ENCODE assay signal across 25 mouse cellular contexts in genomic region chr5:89884991-89885390, GRCm38 (mm10). TPM values are rescaled to one million over a fixed set of nuclear protein-coding genes. Genes with fewer than 3 reads are reported as not detected.
A peak's percentile ranks its signal among the peaks of the same experiment; 100 is the strongest.
DNase-seq lines count a peak whose midpoint lies in the region; ATAC-seq and TF ChIP-seq lines count a peak whose summit lies in the region.
"Had no signal": no experiment of that assay in that cellular context is flagged by ENCODE, and none has a peak within 500 bp of the region (broad histone marks: within the 10 kb centered on the region; RNA-seq: fewer than 3 reads in every experiment).

No protein-coding gene starts in this region.

- 44% methylated on average over 4 of the region's 4 CpGs for WGBS in lung, postnatal 0 days

- H3K9ac ChIP-seq in lung, postnatal 0 days (replicated peaks; ENCODE audit: low read depth) = no peak overlapping the region
- H3K9ac ChIP-seq: embryonic facial prominence, embryonic 13.5 days; embryonic facial prominence, embryonic 15.5 days; forebrain, embryonic 12.5 days had no signal

- no peak overlapping the region for H3K4me2 ChIP-seq in lung, postnatal 0 days (replicated peaks; ENCODE audit: low read depth, low read length)
- H3K4me2 ChIP-seq: embryonic facial prominence, embryonic 13.5 days; embryonic facial prominence, embryonic 15.5 days; forebrain, embryonic 12.5 days had no signal

- DNase-seq in adrenal gland, adult 2 months = peak; percentile 52
- no peak for DNase-seq in adrenal gland, adult 8-10 months
- DNase-seq in adrenal gland, postnatal 14 days = peak; percentile 9
- DNase-seq in adrenal gland, postnatal 25 days = no peak
- peak; percentile 6 for DNase-seq in lung, postnatal 0 days (ENCODE audit: low spot score)
- DNase-seq in lung, postnatal 36 days = no peak
- no peak for DNase-seq in ovary, postnatal 36 days (ENCODE audit: low spot score)
- DNase-seq: B cell, adult 2 months; cerebellum, adult 11 months; cerebellum, adult 18-20 months; cerebellum, adult 8-10 months; cerebellum, adult 9-11 months; cerebellum, postnatal 14 days; cerebellum, postnatal 36 days; embryo, embryonic 11 days had no signal

- no peaks in the 10 kb centered on the region for H3K27me3 ChIP-seq in lung, postnatal 0 days (replicated peaks; ENCODE audit: insufficient read depth, low read length)
- H3K27me3 ChIP-seq: CH12.LX; embryonic facial prominence, embryonic 13.5 days; embryonic facial prominence, embryonic 15.5 days had no signal

- TF ChIP-seq EP300 in lung, postnatal 0 days (IDR thresholded peaks at IDR 0.05) = no peak

- H3K4me3 ChIP-seq in lung, postnatal 0 days (ENCODE audit: low read depth, low read length) = no peak overlapping the region
- H3K4me3 ChIP-seq: embryonic facial prominence, embryonic 13.5 days; embryonic facial prominence, embryonic 15.5 days; erythroblast, embryonic 14.5 days; forebrain, embryonic 10.5 days; forebrain, embryonic 12.5 days had no signal

- no peak for TF ChIP-seq CTCF in lung, postnatal 0 days (IDR thresholded peaks at IDR 0.05)

- no peaks in the 10 kb centered on the region for H3K9me3 ChIP-seq in lung, postnatal 0 days (ENCODE audit: low read length)
- H3K9me3 ChIP-seq: embryonic facial prominence, embryonic 13.5 days; embryonic facial prominence, embryonic 15.5 days; forebrain, embryonic 12.5 days had no signal

- no peak for ATAC-seq in lung, postnatal 0 days
- ATAC-seq: CD4-positive, CD25-positive, alpha-beta regulatory T cell, adult 4 months; forebrain, embryonic 14.5 days; forebrain, embryonic 16.5 days had no signal

- H3K36me3 ChIP-seq in lung, postnatal 0 days (ENCODE audit: insufficient read depth, low read length) = no peaks in the 10 kb centered on the region
- H3K36me3 ChIP-seq: embryonic facial prominence, embryonic 13.5 days; embryonic facial prominence, embryonic 15.5 days; G1E had no signal

- no peak overlapping the region for H3K27ac ChIP-seq in lung, postnatal 0 days (ENCODE audit: low read length)
- H3K27ac ChIP-seq: embryonic facial prominence, embryonic 13.5 days; embryonic facial prominence, embryonic 15.5 days; forebrain, embryonic 10.5 days; forebrain, embryonic 12.5 days had no signal

- no peaks in the 10 kb centered on the region for H3K4me1 ChIP-seq in lung, postnatal 0 days (ENCODE audit: insufficient read depth, low read depth, low read length)

RNA-seq across cellular contexts. Expression of gene Adamts3, which starts 1.9 kb away (rescaled TPM):
- 1 to 10 TPM; 4.3 to 4.5 TPM for total RNA-seq in adrenal gland, adult 2 months (2021)
- polyA plus RNA-seq in adrenal gland, adult 2 months (2012; rRNA removed) = 1.7 and 2.3 TPM in 2 replicates
- 1 to 10 TPM; 4.8 to 8.4 (median 5.4) TPM for total RNA-seq in adrenal gland, adult 8-10 months (2022)
- total RNA-seq in adrenal gland, postnatal 14 days (2021) = 3.8 and 4.0 TPM in 2 replicates
- total RNA-seq in adrenal gland, postnatal 25 days (2021) = 5.4 and 8.5 TPM in 2 replicates
- 1.2 and 1.4 TPM in 2 replicates for polyA plus RNA-seq in lung, postnatal 0 days (2015; fragmentation: Nextera tagmentation; extraction: Ambion mirVana)
- total RNA-seq: CH12.LX had no signal
- polyA plus RNA-seq: CD4-positive, CD25-positive, alpha-beta regulatory T cell, adult 4 months; G1E had no signal

Comparison
In these comparisons a context has a peak if more than half of its experiments do, and no peak if none do; other contexts are left out.
1. DNase-seq: peak in adrenal gland, adult 2 months (single experiment), adrenal gland, postnatal 14 days (single experiment) and lung, postnatal 0 days (single experiment); none in adrenal gland, adult 8-10 months (single experiment), adrenal gland, postnatal 25 days (single experiment), lung, postnatal 36 days (single experiment) and ovary, postnatal 36 days (single experiment).